Mouse (Mus musculus) brain, embryonic 14.5 days (tissue): Measurements from ENCODE around the gene Tfap2b.

Experiments
- CTCF ChIP-seq: fragments of 200-500 bp; IDR thresholded peaks from 2 replicates; pipeline ENCODE4 v1.5.1; 2012; ENCODE audit warnings: inconsistent platforms, mild to moderate bottlenecking, moderate library complexity, borderline replicate concordance; ENCODE audit not compliant: insufficient read depth, insufficient read length; ENCODE audit errors: extremely low read depth
- POLR2A ChIP-seq: fragments of 200-500 bp; IDR thresholded peaks from 2 replicates; pipeline ENCODE4 v1.6.1; 2012; ENCODE audit warnings: mild to moderate bottlenecking, inconsistent platforms, borderline replicate concordance; ENCODE audit not compliant: poor library complexity, insufficient read depth, insufficient read length, severe bottlenecking; ENCODE audit errors: extremely low read depth

- no peak for TF ChIP-seq CTCF
- no peak for TF ChIP-seq POLR2A
Measured at GRCm38 (mm10) chr1:19209359-19209745, 638 bp downstream of the Tfap2b start.
